Mouse (Mus musculus): ENCODE measurements around the gene Iqcj. TPM values are rescaled to one million over a fixed set of nuclear protein-coding genes. Genes with fewer than 3 reads are reported as not detected.
"Not testable (repeated sequence)": the region's sequence is repeated elsewhere in the genome, so short reads cannot be mapped to it uniquely, and the experiment has no call there.

Iqcj gene
- total RNA-seq, 2 experiments from 2014 or later: not detected

DNA sequence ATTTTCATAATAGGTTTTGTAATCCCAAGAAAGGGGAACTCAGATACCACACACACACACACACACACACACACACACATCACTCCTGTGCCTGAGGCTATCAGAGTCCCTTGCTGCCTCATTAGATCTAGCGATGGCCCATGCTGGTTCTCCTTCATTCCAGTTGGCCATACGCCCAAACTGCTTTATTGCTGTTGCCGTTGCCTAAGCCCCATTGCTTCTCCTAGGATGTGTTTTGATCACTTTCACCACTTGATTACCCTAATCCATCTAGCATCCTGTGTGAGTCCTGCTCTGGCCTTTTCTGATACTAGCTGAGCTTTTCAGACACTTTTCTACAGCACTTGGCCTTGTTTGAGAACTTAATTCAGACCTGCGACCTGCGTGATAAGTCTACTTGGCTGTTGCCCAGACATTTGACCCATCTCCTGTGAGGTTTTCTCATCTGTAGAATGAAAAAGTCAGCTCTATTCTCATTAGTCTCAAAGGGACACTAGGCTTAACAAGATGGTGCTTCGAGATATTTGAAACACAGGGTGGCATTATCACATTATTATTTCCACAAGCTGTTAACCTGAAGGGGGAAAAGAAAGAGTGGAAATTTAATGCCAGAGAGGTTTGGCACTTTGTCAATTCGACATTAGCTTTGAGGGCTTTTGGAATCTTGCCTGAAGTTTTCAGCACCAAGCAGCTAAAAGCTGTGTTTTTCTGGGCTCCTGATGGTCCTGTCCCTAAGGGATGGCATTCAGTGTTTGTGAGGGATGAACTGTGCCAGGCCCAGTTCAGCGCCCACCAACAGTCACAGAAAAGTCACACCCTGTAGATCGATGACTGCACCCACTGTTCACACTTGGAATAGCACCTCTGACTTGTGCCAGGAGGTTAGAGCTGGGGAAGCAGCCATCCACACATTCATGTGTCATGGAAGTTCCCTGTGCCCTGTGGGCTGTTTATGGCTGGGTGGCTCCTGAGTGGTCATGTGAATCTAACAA, 179.7 kb downstream of the Iqcj start:
- DNase-seq: no peak

DNA sequence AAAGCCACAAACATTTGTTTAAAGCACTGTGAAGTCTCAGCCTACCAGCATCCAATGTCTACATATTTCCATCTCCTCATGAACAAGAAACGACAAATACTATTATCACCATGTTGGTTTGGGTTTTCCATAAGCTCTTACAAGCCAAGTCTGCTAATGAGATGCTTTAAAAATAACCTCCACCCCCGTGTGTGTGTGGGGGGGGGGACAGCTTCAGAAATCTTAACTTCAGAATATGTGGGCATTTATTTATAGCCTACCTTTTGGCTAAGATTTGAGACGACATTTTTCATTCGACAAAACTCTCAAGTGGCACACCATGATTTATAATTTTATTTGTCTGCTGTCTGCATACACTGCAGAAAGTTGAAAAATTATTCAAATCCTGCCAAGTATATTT, 185.4 kb downstream of the Iqcj start:
- no peak for DNase-seq

DNA sequence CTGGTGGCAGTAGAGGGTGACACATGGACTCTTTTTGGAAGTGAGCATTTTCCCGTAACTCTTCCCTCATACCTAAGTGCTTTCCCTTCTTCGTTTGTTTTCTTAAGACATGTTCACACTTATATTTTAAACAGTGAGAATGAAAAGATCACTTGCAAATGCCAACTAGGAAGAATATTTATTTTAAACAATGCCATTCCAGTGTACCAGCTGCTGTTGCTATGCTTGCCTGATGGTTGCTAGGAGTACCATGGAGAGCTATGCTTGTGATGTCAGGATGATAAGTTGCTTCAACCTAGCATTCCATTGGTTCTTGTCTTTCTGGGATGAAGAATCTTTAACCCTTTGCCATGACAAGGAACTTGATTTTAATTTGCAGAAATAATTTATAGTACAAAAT, 193.0 kb downstream of the Iqcj start:
- DNase-seq: no peak

DNA sequence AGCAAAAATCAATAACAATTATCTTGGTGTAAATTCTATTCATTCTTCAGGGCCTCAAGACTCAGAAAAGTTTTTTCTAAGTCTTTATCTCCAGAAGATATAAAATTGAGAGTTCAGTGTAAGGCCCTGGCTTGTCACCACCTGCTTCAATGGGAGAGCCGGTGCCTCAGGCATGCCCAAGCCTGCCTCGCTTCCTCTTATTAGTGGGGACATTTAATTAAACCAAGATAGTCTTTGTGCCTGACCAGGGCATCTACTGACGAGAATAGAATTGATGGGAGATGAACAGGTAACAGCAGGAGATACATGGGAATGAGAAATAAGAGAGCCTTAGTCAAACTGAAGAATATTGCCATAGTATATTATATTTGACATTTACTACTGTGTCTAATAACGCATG, 200.1 kb downstream of the Iqcj start:
- DNase-seq: no peak

DNA sequence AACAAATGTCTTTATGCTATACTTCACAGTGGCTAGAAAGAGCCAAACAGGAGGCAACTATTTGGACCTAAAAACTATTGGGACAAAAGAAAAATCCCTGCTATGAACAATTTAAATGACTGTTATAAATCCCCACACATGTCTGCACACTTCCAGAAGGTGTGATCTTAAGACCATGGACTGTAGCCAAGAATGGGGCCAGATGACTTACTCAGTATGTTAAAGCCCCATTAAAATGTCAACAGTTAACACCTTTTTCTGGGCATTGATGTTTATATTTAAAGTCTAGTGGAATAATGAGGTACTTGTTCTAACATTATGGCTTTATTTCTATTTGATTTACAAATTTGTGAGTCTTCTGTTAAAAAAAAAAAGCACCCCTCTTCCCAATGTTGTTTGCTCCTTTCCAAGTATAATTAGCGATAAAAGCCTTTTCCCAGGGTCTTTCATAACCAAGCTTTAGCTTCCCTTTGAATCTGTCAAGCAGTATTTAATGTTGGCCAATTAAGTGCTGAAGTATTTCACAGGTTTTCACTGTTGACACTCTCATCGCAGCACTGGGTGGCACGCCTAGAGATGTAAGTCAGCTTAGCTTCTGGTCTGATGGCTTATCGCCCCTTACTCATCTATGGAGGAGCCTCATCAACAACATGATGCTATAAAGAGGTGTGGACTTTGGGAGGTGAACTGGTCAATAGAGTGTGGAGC, 204.9 kb downstream of the Iqcj start:
- DNase-seq: no peak

GRCm38 (mm10) chr3:68099561-68099960, 207.5 kb downstream of the Iqcj start:
- DNase-seq: not testable (repeated sequence)

- no peak for DNase-seq
Observed at GRCm38 (mm10) chr3:68101343-68101742, 209.3 kb downstream of the Iqcj start.

DNA sequence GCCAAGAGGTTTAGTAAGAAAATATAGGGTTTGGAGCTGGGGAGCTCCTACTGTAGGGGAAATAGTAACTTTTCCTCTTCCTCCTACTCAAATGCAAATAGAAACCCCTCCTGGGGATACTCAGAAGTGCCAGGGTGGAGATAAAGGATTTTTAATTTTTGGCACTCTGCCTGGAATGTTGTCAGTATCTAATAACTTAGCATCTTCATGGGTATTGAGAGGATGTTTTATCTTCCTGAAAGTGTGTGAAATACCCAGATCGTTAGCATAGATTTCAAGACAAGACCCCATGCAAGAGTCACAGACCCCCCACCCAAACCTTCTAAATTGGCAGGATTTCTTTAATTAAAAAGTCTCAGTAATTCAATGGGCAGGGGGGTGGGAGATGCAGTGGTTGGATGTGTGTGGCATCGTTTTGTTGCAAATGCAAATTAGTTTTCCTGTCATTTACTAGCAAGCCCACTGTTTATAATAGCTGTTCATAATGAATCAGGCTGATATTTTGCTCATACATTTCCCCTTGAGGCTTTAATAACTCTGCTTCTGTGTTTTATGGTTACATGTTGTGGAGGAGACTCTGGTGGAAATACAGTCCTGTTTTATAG, 213.2 kb downstream of the Iqcj start:
- DNase-seq: no peak

Other genes with a start within 250 kb of the Iqcj start
- not detected for gene Iqschfp, start within 50 bp of the Iqcj start, total RNA-seq (2021)
- gene Schip1, start 172.6 kb downstream of the Iqcj start, total RNA-seq (2021): 10 to 100 TPM; 86.2 to 86.6 TPM

All from gastrocnemius, postnatal 10 days (tissue).